Mouse (Mus musculus) forebrain, postnatal 0 days (tissue): ENCODE data around the gene 0610040J01Rik. TPM values are rescaled to one million over a fixed set of nuclear protein-coding genes. Genes with fewer than 3 reads are reported as not detected.

Experiments
- ATAC-seq: fragments of 200-750 bp; cut with Nextera tagmentation; 2 replicates; pipeline ENCODE4 v1.8.0; 2017; ENCODE audit warnings: mild to moderate bottlenecking, moderate library complexity
- DNase-seq: peaks from one replicate; pipeline ENCODE4 v3.0.0-alpha.2; 2015
- H3K27ac ChIP-seq: fragments of 300-500 bp; sonication (generic); 2 replicates; pipeline ENCODE4 v1.5.1; 2014; ENCODE audit warnings: low read depth, mild to moderate bottlenecking, antibody characterized with exemption, low read length, moderate library complexity, mixed read lengths
- H3K27me3 ChIP-seq: fragments of 300-500 bp; sonication (generic); 2 replicates; pipeline ENCODE4 v1.6.1; 2014; ENCODE audit warnings: mild to moderate bottlenecking, low read length, mixed read lengths; ENCODE audit not compliant: insufficient read depth
- H3K36me3 ChIP-seq: fragments of 300-500 bp; sonication (generic); 2 replicates; pipeline ENCODE4 v1.6.1; 2014; ENCODE audit warnings: mild to moderate bottlenecking, moderate library complexity; ENCODE audit not compliant: insufficient read depth
- H3K4me1 ChIP-seq: fragments of 300-500 bp; sonication (generic); 2 replicates; pipeline ENCODE4 v1.6.1; 2014; ENCODE audit warnings: antibody characterized with exemption; ENCODE audit not compliant: insufficient read depth
- H3K4me2 ChIP-seq: fragments of 300-500 bp; sonication (generic); 2 replicates; pipeline ENCODE4 v1.6.1; 2014; ENCODE audit warnings: low read depth, mild to moderate bottlenecking, moderate library complexity
- H3K4me3 ChIP-seq: fragments of 300-500 bp; sonication (generic); 2 replicates; pipeline ENCODE4 v1.5.1; 2014; ENCODE audit warnings: low read depth, low read length, mixed read lengths
- H3K9ac ChIP-seq: fragments of 300-500 bp; sonication (generic); 2 replicates; pipeline ENCODE4 v1.6.1; 2014; ENCODE audit warnings: mild to moderate bottlenecking
- H3K9me3 ChIP-seq: fragments of 300-500 bp; sonication (generic); 2 replicates; pipeline ENCODE4 v1.6.1; 2016; ENCODE audit warnings: low read length
- CTCF ChIP-seq: sonication (generic); IDR thresholded peaks from 2 replicates; pipeline ENCODE4 v1.5.1; 2016; ENCODE audit warnings: antibody characterized with exemption, control low read depth, low read depth
- WGBS: fragments of 180-500 bp; shearing (Covaris S2); extraction: QIAGEN DNeasy Blood & Tissue Kit; methylation state at CpG from one replicate; pipeline ENCODE4 v1.1.7; 2014; 5-methylcytosine and 5-hydroxymethylcytosine counted together
- polyA plus RNA-seq: library from polyadenylated mRNA; unstranded; fragments of >200 nt; fragmentation: Nextera tagmentation; extraction: Ambion mirVana; gene quantifications from 2 replicates; pipeline ENCODE4 v1.2.1, GENCODE M21; 2015
- total RNA-seq: library from RNA; depleted of rRNA; stranded (reverse); fragments of >200 nt; gene quantifications from 2 replicates; pipeline ENCODE4 v1.2.3, GENCODE M21; 2014; rRNA removed

The 0610040J01Rik gene
- total RNA-seq (3.8 and 6.0 TPM in 2 replicates), polyA plus RNA-seq (6.8 and 8.0 TPM in 2 replicates)

GRCm38 (mm10) chr5:63811819-63812508 lies at the start of gene 0610040J01Rik:
Gene 0610040J01Rik (plus strand): TSS chr5:63812363.
- no peaks in the 10 kb centered on the region for H3K4me1 ChIP-seq
- WGBS: 3% methylated on average over 42 of the region's 42 CpGs
- TF ChIP-seq CTCF: peak; percentile 74

DNA sequence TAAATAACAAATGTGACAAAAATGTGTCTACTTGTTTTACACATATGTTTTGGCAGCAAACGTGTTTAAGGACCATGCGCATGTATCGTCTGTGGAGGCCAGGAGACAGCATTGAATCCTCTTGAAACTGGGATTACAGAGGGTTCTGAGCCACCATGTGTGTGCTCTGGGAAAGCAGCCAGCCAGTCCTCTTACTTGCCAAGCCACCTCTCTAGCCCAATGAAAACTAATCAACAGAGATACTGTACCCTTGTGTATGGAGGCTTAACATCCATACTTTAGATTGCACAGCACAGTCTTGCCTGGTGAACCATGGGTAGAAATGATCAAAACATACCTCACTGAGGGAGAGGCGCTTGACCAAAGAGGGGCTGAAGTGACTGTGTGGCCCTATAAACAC lies 46.3 kb upstream of the 0610040J01Rik start:
- Histone ChIP-seq H3K4me1 (peaks cover 9% of the 10 kb centered on the region; the same call in 1 of the 2 replicates), H3K9ac (no peak overlapping the region), H3K4me2 (no peak overlapping the region), H3K27ac (no peak overlapping the region), H3K4me3 (no peak overlapping the region), H3K27me3 (no peaks in the 10 kb centered on the region), H3K9me3 (no peaks in the 10 kb centered on the region), H3K36me3 (no peaks in the 10 kb centered on the region)
- ATAC-seq (0 out of 2 replicates have a peak, but pooled peaks have one; percentile 12), DNase-seq (peak; percentile 26)
- TF ChIP-seq CTCF: no peak
- WGBS: 52% methylated on average over 4 of the region's 4 CpGs

More at GRCm38 (mm10) chr5:63811819-63812508, at the start of gene 0610040J01Rik:
- Histone ChIP-seq H3K4me3 (peak within 1 kb of the TSS; percentile 50), H3K4me2 (peak within 1 kb of the TSS; percentile 91), H3K9me3 (0 out of 2 replicates have a peak, but pooled peaks cover 4% of the 10 kb centered on the region), H3K9ac (0 out of 2 replicates have a peak within 1 kb of the TSS, but pooled peaks have one; percentile 31), H3K36me3 (no peaks in the 10 kb centered on the region), H3K27ac (no peak within 1 kb of the TSS), H3K27me3 (peaks cover 6% of the 10 kb centered on the region)
- ATAC-seq: peak; percentile 89
- peak; percentile 80 for DNase-seq

GRCm38 (mm10) chr5:63766715-63767114 lies 45.4 kb upstream of the 0610040J01Rik start:
- H3K4me1 ChIP-seq: peaks cover 9% of the 10 kb centered on the region; the same call in 1 of the 2 replicates
- no peak overlapping the region for H3K27ac ChIP-seq
- H3K9ac ChIP-seq: no peak overlapping the region
- H3K4me3 ChIP-seq: no peak overlapping the region
- no peaks in the 10 kb centered on the region for H3K27me3 ChIP-seq
- ATAC-seq (peak; percentile 52), DNase-seq (peak; percentile 91)
- peak overlapping the region; percentile 38 for H3K4me2 ChIP-seq
- no peaks in the 10 kb centered on the region for H3K9me3 ChIP-seq
- H3K36me3 ChIP-seq: no peaks in the 10 kb centered on the region
- TF ChIP-seq CTCF: peak; percentile 92
- 35% methylated on average over 6 of the region's 6 CpGs for WGBS

- Histone ChIP-seq H3K27me3 (no peaks in the 10 kb centered on the region), H3K9me3 (no peaks in the 10 kb centered on the region), H3K4me1 (peaks cover 9% of the 10 kb centered on the region; the same call in 1 of the 2 replicates), H3K27ac (peak overlapping the region; percentile 21; the same call in 1 of the 2 replicates), H3K9ac (peak overlapping the region; percentile 22; the same call in 1 of the 2 replicates), H3K4me2 (peak overlapping the region; percentile 38), H3K4me3 (peak overlapping the region; percentile 19; the same call in 1 of the 2 replicates), H3K36me3 (no peaks in the 10 kb centered on the region)
- peak; percentile 70 for ATAC-seq
- 19% methylated on average over 8 of the region's 8 CpGs for WGBS
- no peak for TF ChIP-seq CTCF
- DNase-seq: peak; percentile 45
Observed at GRCm38 (mm10) chr5:63767464-63767863, 44.7 kb upstream of the 0610040J01Rik start.

GRCm38 (mm10) chr5:63768220-63768619 lies 43.9 kb upstream of the 0610040J01Rik start:
- H3K9me3 ChIP-seq: no peaks in the 10 kb centered on the region
- ATAC-seq (no peak), DNase-seq (no peak)
- 85% methylated on average over 4 of the region's 4 CpGs for WGBS
- H3K4me1 ChIP-seq: peaks cover 9% of the 10 kb centered on the region; the same call in 1 of the 2 replicates
- H3K36me3 ChIP-seq: no peaks in the 10 kb centered on the region
- H3K9ac ChIP-seq: no peak overlapping the region
- H3K27ac ChIP-seq: no peak overlapping the region; the same call in 1 of the 2 replicates
- no peak for TF ChIP-seq CTCF
- H3K4me2 ChIP-seq: 0 out of 2 replicates have a peak overlapping the region, but pooled peaks have one; percentile 38
- no peaks in the 10 kb centered on the region for H3K27me3 ChIP-seq
- no peak overlapping the region for H3K4me3 ChIP-seq

DNA sequence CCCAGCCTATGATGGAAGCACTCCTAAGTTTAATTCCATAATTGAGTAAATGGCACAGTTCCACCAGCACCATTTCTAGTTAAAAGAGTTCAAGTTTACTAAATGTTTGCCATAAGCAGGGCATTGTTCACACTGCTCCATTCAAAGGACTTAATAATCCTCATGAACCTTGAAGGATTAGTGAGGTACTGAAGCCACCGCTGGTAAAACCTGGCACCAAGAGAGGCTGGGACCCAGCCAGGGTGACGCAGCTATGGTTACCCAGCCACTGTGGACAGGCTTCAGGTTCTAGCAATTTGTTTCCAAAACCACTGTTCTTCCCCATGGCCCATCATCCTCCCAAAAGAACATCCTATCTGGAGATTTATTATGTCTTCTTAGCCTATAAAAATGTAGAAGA lies 39.2 kb upstream of the 0610040J01Rik start:
- ATAC-seq (peak; percentile 50; the same call in 1 of the 2 replicates), DNase-seq (peak; percentile 5)
- TF ChIP-seq CTCF: no peak
- no peak overlapping the region for H3K4me3 ChIP-seq
- 38% methylated on average over 2 of the region's 2 CpGs for WGBS
- no peak overlapping the region for H3K4me2 ChIP-seq
- H3K27ac ChIP-seq: no peak overlapping the region
- H3K4me1 ChIP-seq: peaks cover 1% of the 10 kb centered on the region; the same call in 1 of the 2 replicates
- no peaks in the 10 kb centered on the region for H3K27me3 ChIP-seq
- H3K9ac ChIP-seq: no peak overlapping the region
- H3K36me3 ChIP-seq: no peaks in the 10 kb centered on the region
- no peaks in the 10 kb centered on the region for H3K9me3 ChIP-seq

DNA sequence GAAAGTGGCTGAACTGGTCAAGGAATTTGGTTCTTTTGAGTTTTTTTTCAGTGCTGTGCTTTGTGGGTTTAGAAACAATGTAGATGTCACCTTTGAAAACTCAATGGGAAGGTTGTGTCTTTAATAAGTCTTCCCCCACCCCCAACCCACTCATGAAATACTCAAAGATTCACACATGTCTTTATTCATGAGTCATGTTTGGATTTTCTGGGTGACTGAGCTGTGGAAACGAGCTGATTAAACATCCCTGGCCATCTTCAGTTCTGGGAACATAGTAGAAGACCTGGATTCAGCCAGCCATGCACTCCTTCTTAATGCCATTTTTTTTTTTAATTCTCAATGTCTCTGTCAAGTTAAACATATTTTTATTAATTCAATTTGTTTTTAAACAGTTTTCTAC lies 38.6 kb upstream of the 0610040J01Rik start:
- 39% methylated on average over 1 of the region's 1 CpGs for WGBS
- ATAC-seq: no peak
- H3K27me3 ChIP-seq: no peaks in the 10 kb centered on the region
- H3K9ac ChIP-seq: no peak overlapping the region
- DNase-seq: no peak
- H3K4me3 ChIP-seq: no peak overlapping the region
- no peak overlapping the region for H3K4me2 ChIP-seq
- H3K36me3 ChIP-seq: no peaks in the 10 kb centered on the region
- H3K27ac ChIP-seq: no peak overlapping the region
- no peaks in the 10 kb centered on the region for H3K9me3 ChIP-seq
- no peaks in the 10 kb centered on the region for H3K4me1 ChIP-seq
- TF ChIP-seq CTCF: no peak
